Mouse (Mus musculus): Measurements from ENCODE around the gene Spg20.

DNA sequence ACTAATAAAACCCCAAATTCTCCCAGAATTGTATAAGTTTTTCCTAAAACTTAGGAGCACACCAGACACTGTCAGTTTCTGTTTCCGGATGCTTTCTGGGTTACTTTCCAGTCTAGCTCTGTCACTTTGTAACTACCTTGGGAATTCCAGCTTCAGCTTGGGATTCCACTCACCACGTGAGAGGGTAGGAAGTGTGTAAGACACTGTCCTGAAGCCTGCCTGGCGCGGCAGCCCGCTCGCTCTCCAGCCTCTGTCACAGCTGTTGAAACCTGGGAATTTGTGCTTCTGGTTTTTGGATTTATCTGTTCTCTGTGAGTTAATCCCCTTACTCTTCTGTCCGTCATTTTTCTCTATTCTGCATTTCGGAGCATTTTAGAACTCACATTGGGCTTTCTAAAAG is 4.1 kb downstream of the Spg20 start:
- no peak for TF ChIP-seq CTCF (IDR thresholded peaks at IDR 0.05; ENCODE audit: low read depth, low read length)
- TF ChIP-seq POLR2AphosphoS5 (IDR thresholded peaks at IDR 0.05; ENCODE audit: insufficient replicate concordance, low read depth, low read length) = no peak
- TF ChIP-seq TAL1 (conservative IDR thresholded peaks at IDR 0.05; ENCODE audit: low read depth, low read length) = no peak
- TF ChIP-seq GATA1 (IDR thresholded peaks at IDR 0.05; ENCODE audit: borderline replicate concordance, low read length) = no peak
- no peak for TF ChIP-seq GATA2 (IDR thresholded peaks at IDR 0.05; ENCODE audit: borderline replicate concordance, low read depth, low read length)

Data from G1E (cell line).